Mouse (Mus musculus) neutrophil, adult 5-6 weeks (primary cell): ENCODE measurements around the gene Olfr648. TPM values are rescaled to one million over a fixed set of nuclear protein-coding genes. Genes with fewer than 3 reads are reported as not detected.
A peak's percentile ranks its signal among the peaks of the same experiment; 100 is the strongest.

Experiments
- ATAC-seq: fragments of 151-379, 151-347 bp; 2 replicates; pipeline ENCODE4 v1.8.0; 2017; ENCODE audit warnings: mild to moderate bottlenecking, moderate TSS enrichment; ENCODE audit not compliant: insufficient number of reproducible peaks, poor library complexity, low FRiP score, severe bottlenecking; ENCODE audit errors: extremely low read depth
- total RNA-seq: library from RNA; stranded (forward); fragments of 200-1000 nt; gene quantifications from 2 replicates; pipeline ENCODE4 v1.2.3, GENCODE M21; 2017

The Olfr648 gene
- total RNA-seq, result 0.12 TPM in 1 of 2 replicates, not detected in the other

DNA sequence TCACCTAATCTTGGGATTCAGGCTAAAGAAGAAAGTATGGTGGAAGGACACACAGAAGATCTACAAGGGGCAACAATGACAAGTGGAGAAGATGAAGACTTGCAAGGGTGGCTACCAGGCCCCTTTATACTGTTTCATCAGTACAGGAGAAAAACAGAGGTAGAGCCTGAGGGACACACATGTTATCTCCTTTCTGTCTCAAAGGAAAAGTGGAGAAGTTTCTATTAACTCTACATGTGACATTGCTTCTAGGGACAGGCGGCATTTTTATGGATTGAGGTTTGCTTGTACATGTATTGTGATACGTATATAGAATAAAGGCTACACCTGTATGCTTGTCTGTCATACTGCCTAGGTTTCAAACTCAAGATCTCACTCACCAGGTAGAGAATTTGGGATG lies at the start of gene Olfr648:
Gene Olfr648, minus strand, starts transcription at position 101 of the 400 bp plus-strand sequence.
- ATAC-seq, result no peak

DNA sequence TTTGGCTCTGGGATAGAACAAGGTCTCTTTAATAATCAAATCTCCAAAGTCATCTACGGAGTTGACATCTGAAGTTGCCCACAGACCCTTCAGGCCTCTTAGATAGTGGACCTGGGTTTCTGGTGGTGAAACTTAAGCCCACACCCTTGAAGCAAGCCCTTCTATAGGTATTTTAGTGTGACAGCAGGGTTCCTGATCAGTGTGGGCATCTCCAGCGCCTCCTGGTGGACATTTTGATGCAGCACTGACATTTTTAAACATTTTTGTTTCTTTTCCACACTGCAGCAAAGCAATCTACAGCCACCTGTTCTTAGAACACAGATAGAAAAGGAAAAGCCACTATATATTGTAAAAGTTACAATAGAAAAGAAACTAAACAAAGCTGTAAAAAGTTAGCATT lies 48.0 kb upstream of the Olfr648 start:
- ATAC-seq, result peak; percentile 96

- peak; percentile 45; the same call in 1 of the 2 replicates for ATAC-seq
Observed at GRCm38 (mm10) chr7:104218701-104219569, 35.7 kb upstream of the Olfr648 start, which contains the start of gene Trim6. Gene Trim6, plus strand, starts transcription at chr7:104218793.

DNA sequence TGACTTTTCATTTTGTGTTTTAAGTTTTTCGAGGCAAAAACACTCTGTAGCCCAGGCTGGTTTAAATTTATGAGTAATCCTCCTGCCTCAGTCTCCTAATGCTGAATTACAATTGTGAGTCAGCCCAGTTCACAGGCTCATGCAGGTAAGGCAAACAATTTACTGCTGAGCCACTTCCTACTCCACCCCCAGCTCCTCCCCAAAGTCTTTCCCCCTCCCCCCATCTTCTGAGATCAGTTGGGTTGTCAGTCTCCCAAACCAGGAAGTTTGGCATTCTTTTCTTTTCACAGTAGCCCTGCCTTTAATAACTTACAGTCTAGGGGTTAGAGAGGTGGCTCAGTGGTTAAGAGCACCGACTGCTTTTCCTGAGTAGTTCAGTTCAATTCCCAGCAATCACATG lies 34.7 kb upstream of the Olfr648 start:
- ATAC-seq, result peak; percentile 49

DNA sequence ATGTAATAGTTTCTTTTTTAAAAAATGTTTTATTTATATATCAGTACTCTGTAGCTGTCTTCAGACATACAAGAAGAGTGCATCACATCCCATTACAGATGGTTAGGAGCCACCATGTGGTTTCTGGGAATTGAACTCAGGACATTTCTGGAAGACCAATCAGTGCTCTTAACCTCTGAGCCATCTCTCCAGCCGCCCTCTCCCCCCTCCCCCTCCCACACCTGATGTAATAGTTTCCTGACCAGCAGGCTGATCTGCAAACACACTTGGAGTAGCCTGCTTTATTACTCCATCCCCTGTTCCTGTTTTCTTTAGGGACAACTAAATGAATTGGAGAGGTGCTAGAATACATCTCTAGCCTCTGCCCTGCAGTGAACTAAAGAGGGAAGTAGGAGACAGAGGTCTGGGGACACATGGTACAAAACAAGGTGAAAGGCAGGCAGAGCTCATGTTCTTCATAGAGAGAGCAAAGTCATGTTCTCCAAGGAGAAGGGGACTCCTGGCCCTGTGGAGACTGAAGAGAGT lies 32.9 kb upstream of the Olfr648 start:
- ATAC-seq, result peak; percentile 58

DNA sequence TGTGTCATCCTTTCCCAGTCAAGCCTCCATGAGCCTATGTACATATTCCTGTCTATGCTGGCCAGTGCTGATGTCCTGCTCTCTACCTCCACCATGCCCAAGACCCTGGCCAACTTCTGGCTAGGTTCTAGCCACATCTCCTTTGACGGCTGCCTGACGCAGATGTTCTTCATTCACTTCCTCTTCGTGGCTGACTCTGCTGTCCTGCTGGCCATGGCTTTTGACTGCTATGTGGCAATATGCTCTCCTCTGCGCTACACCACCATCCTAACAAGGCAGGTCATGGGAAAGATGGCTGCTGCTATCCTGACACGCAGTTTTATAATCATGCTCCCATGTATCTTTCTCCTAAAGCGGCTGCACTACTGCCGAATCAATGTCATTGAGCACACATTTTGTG lies 23.0 kb upstream of the Olfr648 start:
- peak; percentile 99 for ATAC-seq

GRCm38 (mm10) chr7:104199822-104200221 lies 16.6 kb upstream of the Olfr648 start:
- peak; percentile 99 for ATAC-seq

- no peak for ATAC-seq
Observed at GRCm38 (mm10) chr7:104195885-104196284, 12.7 kb upstream of the Olfr648 start, which contains the start of gene Olfr649. Gene Olfr649, minus strand, starts transcription at chr7:104195985.

DNA sequence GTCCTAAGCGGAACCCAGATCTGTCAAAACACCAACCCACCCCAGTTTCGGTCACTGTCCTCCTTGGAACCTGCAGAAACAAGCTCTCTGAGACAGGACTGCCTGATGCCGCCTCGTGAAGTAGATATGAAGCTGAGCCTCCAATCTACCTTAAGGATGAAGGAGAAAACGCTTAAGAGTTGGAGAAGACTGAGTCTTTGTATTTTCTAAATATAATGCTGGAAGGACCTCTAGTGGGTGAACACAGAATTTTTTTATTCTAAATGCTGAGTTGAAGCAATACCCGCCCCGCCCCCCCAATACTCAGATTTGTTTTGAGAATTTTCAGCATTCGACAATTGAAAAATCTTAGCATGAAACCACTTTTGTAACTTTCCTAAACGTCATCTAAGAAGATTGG lies 8.1 kb upstream of the Olfr648 start:
- 0 out of 2 replicates have a peak, but pooled peaks have one; percentile 3 for ATAC-seq

GRCm38 (mm10) chr7:104179074-104179473 lies 4.1 kb downstream of the Olfr648 start:
- ATAC-seq, result no peak

DNA sequence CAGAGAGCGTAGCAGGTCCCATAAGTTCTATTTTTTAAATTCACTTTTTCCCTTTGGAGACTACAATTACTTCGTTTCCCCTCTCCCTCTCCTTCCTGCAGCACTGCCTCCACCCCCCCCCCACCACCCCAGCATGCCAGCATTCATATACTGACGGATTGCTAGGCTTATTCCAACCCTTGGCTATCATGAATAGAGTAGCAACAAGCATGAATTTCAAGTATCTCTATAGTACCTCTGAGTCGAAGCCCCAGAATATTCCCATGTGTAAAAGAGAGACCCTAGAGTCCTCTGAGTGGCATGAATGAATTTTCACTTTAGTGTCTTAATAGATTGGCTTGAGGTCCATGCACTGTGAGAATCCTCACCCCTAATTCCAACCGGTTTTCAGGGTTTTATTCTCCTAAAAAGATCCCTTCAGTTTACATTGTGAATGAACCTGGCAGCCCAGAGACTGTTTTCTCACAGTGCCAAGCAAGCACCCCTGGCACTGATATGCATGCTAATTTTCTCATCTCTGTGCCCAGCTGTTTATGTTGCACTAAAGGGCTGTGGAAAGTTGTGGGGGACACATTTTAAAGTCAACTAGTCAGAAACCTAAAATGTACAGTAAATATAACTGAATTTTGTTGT lies 4.7 kb downstream of the Olfr648 start:
- ATAC-seq, result no peak

GRCm38 (mm10) chr7:104175085-104175484 lies 8.1 kb downstream of the Olfr648 start:
- no peak for ATAC-seq

DNA sequence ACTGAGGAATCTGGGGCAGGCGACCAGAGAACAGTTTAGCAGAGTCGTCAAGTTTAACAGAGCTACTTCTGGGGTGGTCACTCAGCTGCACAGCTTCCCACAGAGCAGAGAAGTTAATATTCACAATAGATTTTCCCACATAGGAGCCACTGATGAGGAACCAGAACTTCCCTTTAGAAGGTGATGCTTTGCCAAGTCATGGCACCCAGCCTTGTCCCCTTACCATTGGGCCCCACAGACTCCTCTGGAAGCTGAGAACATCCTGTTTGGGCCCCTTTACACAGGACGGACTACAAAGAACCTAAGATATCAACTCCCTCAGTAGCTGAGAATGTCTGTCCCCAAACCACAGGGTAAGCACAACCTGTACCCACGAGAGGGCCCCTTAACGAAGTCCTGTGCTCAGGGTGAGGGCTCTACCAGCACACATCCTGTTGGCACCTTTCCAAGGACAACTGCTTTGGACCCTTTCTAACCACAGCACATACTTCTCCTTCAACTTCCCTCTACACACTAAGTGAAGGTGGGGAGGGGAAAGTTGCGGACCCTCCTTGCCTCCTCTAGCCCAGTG lies 13.5 kb downstream of the Olfr648 start:
- ATAC-seq, result peak; percentile 79

- peak; percentile 49 for ATAC-seq
Observed at GRCm38 (mm10) chr7:104167105-104167504, 16.1 kb downstream of the Olfr648 start.

DNA sequence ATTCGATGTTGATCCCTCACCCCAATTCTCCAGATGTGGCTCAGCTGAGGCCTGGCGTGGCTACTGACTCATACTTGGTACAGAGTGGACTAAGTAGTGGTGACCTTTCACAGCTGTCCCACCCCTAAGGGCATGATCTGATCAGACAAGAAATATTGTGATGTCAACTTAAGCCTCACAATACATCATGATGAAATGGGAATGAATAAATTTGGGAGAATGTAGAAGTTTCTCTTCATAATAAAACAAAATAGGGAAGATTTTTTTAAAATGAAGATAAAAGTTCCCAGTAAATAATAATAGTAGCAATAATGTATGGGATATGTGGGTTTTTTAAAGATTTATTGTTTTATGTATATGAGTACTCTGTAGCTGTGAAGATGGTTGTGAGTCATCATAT lies 32.7 kb downstream of the Olfr648 start, which contains the start of gene Ubqlnl:
Gene Ubqlnl, minus strand, starts transcription at position 101 of the 400 bp plus-strand sequence.
- ATAC-seq, result no peak

DNA sequence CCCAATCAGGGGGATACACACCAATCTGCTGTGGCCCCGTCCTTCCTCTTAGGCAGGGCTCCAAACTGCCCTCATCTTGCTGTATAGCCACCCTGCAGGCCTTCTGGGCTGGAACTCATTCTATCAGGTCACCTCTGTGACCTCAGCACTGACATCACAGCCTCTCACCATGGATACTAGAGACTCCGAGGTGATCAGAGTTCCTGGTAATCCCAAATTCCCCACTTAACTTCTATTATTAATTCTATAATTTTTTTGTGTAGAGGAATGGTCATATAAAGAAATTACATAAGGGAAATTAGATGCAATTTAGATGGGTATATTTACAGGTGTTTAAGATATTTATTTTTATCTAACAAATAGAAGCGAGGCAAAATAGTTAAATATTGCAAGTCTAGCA lies 40.0 kb downstream of the Olfr648 start, which contains the start of gene Ubqln3:
Gene Ubqln3, minus strand, starts transcription at position 101 of the 400 bp plus-strand sequence.
- ATAC-seq, result no peak

DNA sequence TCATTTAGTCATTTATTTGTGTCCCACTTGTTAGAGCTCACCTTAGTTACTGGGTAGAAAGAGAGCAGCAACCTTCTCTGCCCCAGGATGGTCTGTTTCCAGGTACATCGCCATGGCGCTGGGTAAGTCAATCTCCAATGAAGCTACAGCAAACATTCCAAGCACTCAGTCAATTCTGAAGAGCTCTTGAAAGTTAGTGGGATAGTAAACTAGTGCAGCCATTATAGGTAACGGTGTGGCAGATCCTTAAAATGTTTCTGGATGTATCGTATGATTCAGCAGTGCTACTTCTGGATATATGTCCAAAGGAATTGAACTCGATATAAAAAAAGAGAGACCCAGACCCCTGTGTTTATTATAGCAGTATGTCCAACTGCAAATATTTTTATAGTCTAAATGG lies 45.9 kb downstream of the Olfr648 start, which contains the start of gene Olfr643:
Gene Olfr643, minus strand, starts transcription at position 101 of the 400 bp plus-strand sequence.
- ATAC-seq, result no peak

DNA sequence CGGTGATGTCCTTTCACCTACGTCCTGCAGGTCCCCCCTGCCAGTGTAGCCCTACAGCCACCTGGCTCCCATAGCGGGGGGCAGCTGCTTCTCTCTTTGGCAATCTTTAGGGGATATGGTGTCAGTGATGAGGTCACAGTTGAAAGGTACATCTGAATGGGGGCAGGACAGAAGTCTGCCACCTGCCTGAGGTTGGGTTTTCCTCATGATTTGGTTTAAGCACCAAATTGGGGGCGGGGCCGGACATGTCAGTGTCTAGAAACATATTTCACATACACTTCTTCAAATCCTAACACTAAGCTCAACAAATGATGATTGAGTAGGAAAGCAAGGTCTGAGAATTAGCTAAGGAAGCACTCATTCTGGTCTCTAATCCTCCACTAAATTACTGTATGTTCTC lies 53.5 kb downstream of the Olfr648 start, which contains the start of gene Ubqln5:
Gene Ubqln5, minus strand, starts transcription at position 101 of the 400 bp plus-strand sequence.
- ATAC-seq, result no peak
